Mouse (Mus musculus): ENCODE results near the gene Rassf7. TPM values are rescaled to one million over a fixed set of nuclear protein-coding genes. Genes with fewer than 3 reads are reported as not detected.
A peak's percentile ranks its signal among the peaks of the same experiment; 100 is the strongest.

The Rassf7 gene
- total and polyA plus RNA-seq, 3 experiments, result 0.25 to 3.3 (median 0.42) TPM

- DNase-seq, result no peak
- intact Hi-C loops (cut with DNase I), result no loop called here
- Histone ChIP-seq H3K36me3 (ENCODE audit: control insufficient read depth, insufficient read depth, low read length) (no peaks in the 10 kb centered on the region), H3K4me3 (no peak overlapping the region), H3K27me3 (ENCODE audit: control insufficient read depth, insufficient read depth, low read length) (no peaks in the 10 kb centered on the region), H3K27ac (no peak overlapping the region), H3K4me1 (ENCODE audit: control insufficient read depth, insufficient read depth, low read length) (peaks cover 1% of the 10 kb centered on the region; the same call in 1 of the 2 replicates), H3K9ac (ENCODE audit: low read depth, low read length) (no peak overlapping the region), H3K79me2 (replicated peaks; ENCODE audit: control insufficient read depth, insufficient read depth, low read length) (peaks cover 1% of the 10 kb centered on the region; the same call in 1 of the 2 replicates)
- 96% methylated on average over 4 of the region's 4 CpGs for WGBS
- no peak for TF ChIP-seq POLR2A (IDR thresholded peaks at IDR 0.05; ENCODE audit: insufficient read depth, low read depth, low read length)
- no peak for TF ChIP-seq EP300 (IDR thresholded peaks at IDR 0.05; ENCODE audit: insufficient read depth, low read depth, low read length)
- no peak for TF ChIP-seq CTCF (IDR thresholded peaks at IDR 0.05)
Measured at GRCm38 (mm10) chr7:141198121-141198520, 17.5 kb upstream of the Rassf7 start.

- intact Hi-C loops (cut with DNase I), result no loop called here
- 52% methylated on average over 3 of the region's 3 CpGs for WGBS
- Histone ChIP-seq H3K36me3 (ENCODE audit: control insufficient read depth, insufficient read depth, low read length) (no peaks in the 10 kb centered on the region), H3K4me3 (no peak overlapping the region), H3K27ac (no peak overlapping the region), H3K27me3 (ENCODE audit: control insufficient read depth, insufficient read depth, low read length) (no peaks in the 10 kb centered on the region), H3K79me2 (replicated peaks; ENCODE audit: control insufficient read depth, insufficient read depth, low read length) (no peaks in the 10 kb centered on the region), H3K9ac (ENCODE audit: low read depth, low read length) (no peak overlapping the region), H3K4me1 (ENCODE audit: control insufficient read depth, insufficient read depth, low read length) (no peaks in the 10 kb centered on the region)
- no peak for TF ChIP-seq CTCF (IDR thresholded peaks at IDR 0.05)
- TF ChIP-seq POLR2A (IDR thresholded peaks at IDR 0.05; ENCODE audit: insufficient read depth, low read depth, low read length), result no peak
- TF ChIP-seq EP300 (IDR thresholded peaks at IDR 0.05; ENCODE audit: insufficient read depth, low read depth, low read length), result no peak
- peak in 1 of 2 experiments; percentile 8 for DNase-seq
Measured at GRCm38 (mm10) chr7:141204546-141204945, 11.1 kb upstream of the Rassf7 start.

- Histone ChIP-seq H3K27me3 (ENCODE audit: control insufficient read depth, insufficient read depth, low read length) (no peaks in the 10 kb centered on the region), H3K4me3 (no peak overlapping the region), H3K27ac (no peak overlapping the region), H3K36me3 (ENCODE audit: control insufficient read depth, insufficient read depth, low read length) (no peaks in the 10 kb centered on the region), H3K4me1 (ENCODE audit: control insufficient read depth, insufficient read depth, low read length) (no peaks in the 10 kb centered on the region), H3K79me2 (replicated peaks; ENCODE audit: control insufficient read depth, insufficient read depth, low read length) (no peaks in the 10 kb centered on the region), H3K9ac (ENCODE audit: low read depth, low read length) (no peak overlapping the region)
- TF ChIP-seq EP300 (IDR thresholded peaks at IDR 0.05; ENCODE audit: insufficient read depth, low read depth, low read length), result no peak
- no peak for TF ChIP-seq POLR2A (IDR thresholded peaks at IDR 0.05; ENCODE audit: insufficient read depth, low read depth, low read length)
- TF ChIP-seq CTCF (IDR thresholded peaks at IDR 0.05), result no peak
- WGBS, result 95% methylated on average over 5 of the region's 5 CpGs
- intact Hi-C loops (cut with DNase I), result no loop called here
- no peak for DNase-seq
Measured at GRCm38 (mm10) chr7:141205504-141205903, 10.2 kb upstream of the Rassf7 start.

- Histone ChIP-seq H3K36me3 (ENCODE audit: control insufficient read depth, insufficient read depth, low read length) (no peaks in the 10 kb centered on the region), H3K27ac (no peak overlapping the region), H3K79me2 (replicated peaks; ENCODE audit: control insufficient read depth, insufficient read depth, low read length) (no peaks in the 10 kb centered on the region), H3K27me3 (ENCODE audit: control insufficient read depth, insufficient read depth, low read length) (no peaks in the 10 kb centered on the region), H3K9ac (ENCODE audit: low read depth, low read length) (no peak overlapping the region), H3K4me1 (ENCODE audit: control insufficient read depth, insufficient read depth, low read length) (no peaks in the 10 kb centered on the region), H3K4me3 (no peak overlapping the region)
- TF ChIP-seq CTCF (IDR thresholded peaks at IDR 0.05), result no peak
- no peak for TF ChIP-seq POLR2A (IDR thresholded peaks at IDR 0.05; ENCODE audit: insufficient read depth, low read depth, low read length)
- no peak for TF ChIP-seq EP300 (IDR thresholded peaks at IDR 0.05; ENCODE audit: insufficient read depth, low read depth, low read length)
- DNase-seq, result no peak
- intact Hi-C loops (cut with DNase I), result no loop called here
- WGBS, result 88% methylated on average over 18 of the region's 18 CpGs
Measured at GRCm38 (mm10) chr7:141206182-141206937, 9.3 kb upstream of the Rassf7 start.

- Histone ChIP-seq H3K9ac (ENCODE audit: low read depth, low read length) (no peak overlapping the region), H3K36me3 (ENCODE audit: control insufficient read depth, insufficient read depth, low read length) (no peaks in the 10 kb centered on the region), H3K79me2 (replicated peaks; ENCODE audit: control insufficient read depth, insufficient read depth, low read length) (no peaks in the 10 kb centered on the region), H3K27me3 (ENCODE audit: control insufficient read depth, insufficient read depth, low read length) (no peaks in the 10 kb centered on the region), H3K4me3 (no peak overlapping the region), H3K27ac (no peak overlapping the region), H3K4me1 (ENCODE audit: control insufficient read depth, insufficient read depth, low read length) (no peaks in the 10 kb centered on the region)
- intact Hi-C loops (cut with DNase I), result no loop called here
- 79% methylated on average over 3 of the region's 3 CpGs for WGBS
- DNase-seq, result no peak
- TF ChIP-seq EP300 (IDR thresholded peaks at IDR 0.05; ENCODE audit: insufficient read depth, low read depth, low read length) (no peak), POLR2A (IDR thresholded peaks at IDR 0.05; ENCODE audit: insufficient read depth, low read depth, low read length) (no peak), CTCF (IDR thresholded peaks at IDR 0.05) (no peak)
Measured at GRCm38 (mm10) chr7:141209526-141209925, 6.1 kb upstream of the Rassf7 start.

- 68% methylated on average over 12 of the region's 12 CpGs for WGBS
- TF ChIP-seq EP300 (IDR thresholded peaks at IDR 0.05; ENCODE audit: insufficient read depth, low read depth, low read length) (no peak), POLR2A (IDR thresholded peaks at IDR 0.05; ENCODE audit: insufficient read depth, low read depth, low read length) (no peak), CTCF (IDR thresholded peaks at IDR 0.05) (no peak)
- H3K36me3 ChIP-seq (ENCODE audit: control insufficient read depth, insufficient read depth, low read length), result no peaks in the 10 kb centered on the region
Measured at GRCm38 (mm10) chr7:141210137-141210536, 5.5 kb upstream of the Rassf7 start.

More at GRCm38 (mm10) chr7:141210137-141210536, 5.5 kb upstream of the Rassf7 start:
- DNase-seq, result no peak
- Histone ChIP-seq H3K27ac (no peak overlapping the region), H3K9ac (ENCODE audit: low read depth, low read length) (no peak overlapping the region), H3K27me3 (ENCODE audit: control insufficient read depth, insufficient read depth, low read length) (no peaks in the 10 kb centered on the region), H3K4me1 (ENCODE audit: control insufficient read depth, insufficient read depth, low read length) (no peaks in the 10 kb centered on the region), H3K79me2 (replicated peaks; ENCODE audit: control insufficient read depth, insufficient read depth, low read length) (no peaks in the 10 kb centered on the region), H3K4me3 (no peak overlapping the region)
- intact Hi-C loops (cut with DNase I), result no loop called here

Measured in heart, adult 2 months (tissue).